Mouse (Mus musculus): ENCODE measurements around the gene Cfc1.

GRCm38 (mm10) chr1:34518259-34518658 is 17.2 kb upstream of the Cfc1 start:
- TF ChIP-seq POLR2A (IDR thresholded peaks at IDR 0.05; ENCODE audit: extremely low read depth, insufficient read depth, low read length) (no peak), CTCF (IDR thresholded peaks at IDR 0.05; ENCODE audit: low read depth, low read length) (no peak)
